Mouse (Mus musculus): Measurements from ENCODE around the gene Camsap2. TPM values are rescaled to one million over a fixed set of nuclear protein-coding genes. Genes with fewer than 3 reads are reported as not detected.

Camsap2 gene
- polyA plus RNA-seq, 1 experiment from 2014 or later, result 33.4 TPM

Other genes starting within 250 kb of the Camsap2 start
- gene Kif21b, start 214.7 kb downstream of the Camsap2 start, polyA plus RNA-seq (2016; fragmentation: Nextera tagmentation; extraction: Ambion mirVana), result 45.7 and 47.7 TPM in 2 replicates
- gene Mroh3, start 133.3 kb downstream of the Camsap2 start, polyA plus RNA-seq (2016; fragmentation: Nextera tagmentation; extraction: Ambion mirVana), result 0.20 TPM in 1 of 2 replicates, not detected in the other
- 13.9 and 15.1 TPM in 2 replicates for gene Inava, start 111.8 kb downstream of the Camsap2 start, polyA plus RNA-seq (2016; fragmentation: Nextera tagmentation; extraction: Ambion mirVana)
- gene Gpr25, start 85.2 kb downstream of the Camsap2 start, polyA plus RNA-seq (2016; fragmentation: Nextera tagmentation; extraction: Ambion mirVana), result not detected in 2 replicates
- gene Ddx59, start 69.2 kb upstream of the Camsap2 start, polyA plus RNA-seq (2016; fragmentation: Nextera tagmentation; extraction: Ambion mirVana), result 20.6 and 22.0 TPM in 2 replicates
- 10.2 TPM in 2 replicates for gene Kif14, start 120.2 kb upstream of the Camsap2 start, polyA plus RNA-seq (2016; fragmentation: Nextera tagmentation; extraction: Ambion mirVana)